Mouse (Mus musculus) gastrocnemius, adult 8-10 months (tissue): ENCODE results near the gene Arhgef25. TPM values are rescaled to one million over a fixed set of nuclear protein-coding genes. Genes with fewer than 3 reads are reported as not detected.

ENCODE experiments used
- DNase-seq, 2 experiments: peaks; one replicate each; pipeline ENCODE4 v3.0.0; 2022; ENCODE audit warnings: low spot score in 2 of 2
- total RNA-seq, 4 experiments: library from RNA; stranded (reverse); gene quantifications; 2 replicates each; pipeline ENCODE4 v1.2.4; 2022

The Arhgef25 gene
- total RNA-seq, 4 experiments from 2014 or later, result 7.1 to 12.1 (median 9.0) TPM

DNA sequence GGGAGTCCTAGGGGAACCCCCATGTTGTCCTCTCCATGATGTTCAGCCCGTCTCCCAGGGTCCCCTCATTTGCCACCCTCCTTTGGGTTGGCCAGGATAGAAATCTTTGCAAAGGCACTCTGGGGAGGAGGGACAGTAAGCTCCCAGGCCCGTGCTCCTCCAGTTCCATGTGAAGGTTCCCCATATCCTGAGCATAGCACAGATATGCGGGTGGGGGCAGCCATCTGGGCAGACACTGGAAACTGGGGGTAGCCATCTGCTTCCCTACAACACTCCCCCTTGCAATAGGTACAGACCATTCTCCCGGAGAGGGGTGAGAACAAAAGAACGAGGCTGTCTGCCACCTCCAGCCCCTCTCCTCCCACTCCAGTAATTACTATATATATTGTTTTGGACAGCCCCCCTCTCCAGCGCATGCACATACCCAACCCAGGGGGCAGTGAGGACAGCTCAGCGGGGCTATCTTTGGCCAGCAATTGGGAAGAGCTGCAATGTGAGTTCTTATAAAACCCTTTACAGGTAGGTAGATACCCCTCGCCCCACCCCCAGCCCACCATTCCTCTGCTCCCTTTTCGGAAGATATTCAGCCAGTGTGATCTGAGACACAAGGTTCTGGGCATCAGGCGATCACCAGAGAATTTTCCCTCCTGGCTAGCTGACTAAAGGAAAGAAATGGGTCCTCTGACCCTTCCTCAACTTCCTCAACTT is 2.4 kb downstream of the Arhgef25 start:
- DNase-seq, result no peak

DNA sequence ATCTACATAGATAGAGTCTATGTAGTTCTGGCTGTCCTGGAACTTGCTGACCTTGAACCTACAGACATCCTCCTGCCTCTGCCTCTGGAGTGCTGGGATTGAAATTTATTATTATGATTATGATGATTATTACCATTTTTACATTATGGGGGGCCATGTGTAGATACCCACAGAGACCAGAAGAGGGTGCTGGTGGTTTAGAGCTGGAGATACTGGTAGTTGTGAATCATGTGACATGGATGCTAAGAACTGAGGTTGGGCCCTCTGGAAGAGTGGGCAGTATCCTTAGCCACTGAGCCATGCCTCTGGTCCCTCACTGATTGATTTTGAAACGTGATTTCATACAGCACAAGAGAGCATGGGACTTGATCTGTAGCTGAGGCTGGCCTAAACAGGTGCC is 3.4 kb downstream of the Arhgef25 start:
- no peak for DNase-seq

DNA sequence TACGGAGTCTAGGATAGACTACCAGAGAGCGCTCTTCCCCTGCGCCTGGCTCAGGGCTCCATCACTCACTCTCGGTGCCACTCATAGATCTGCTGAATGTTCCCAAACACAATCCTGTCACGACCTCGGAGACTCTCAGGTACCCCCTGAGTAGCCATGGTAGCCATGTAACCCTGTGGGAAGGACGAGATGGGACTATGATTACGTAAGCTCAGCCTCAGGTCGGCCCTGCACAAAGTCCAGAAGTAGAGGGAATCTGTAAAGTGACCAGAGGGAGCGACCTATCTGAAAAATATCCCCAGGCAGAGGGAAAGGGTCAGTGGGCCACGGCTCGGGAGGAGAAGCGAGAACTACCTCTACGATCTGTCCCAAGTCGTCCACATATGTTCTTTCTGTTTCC is 4.4 kb downstream of the Arhgef25 start:
- no peak for DNase-seq

DNA sequence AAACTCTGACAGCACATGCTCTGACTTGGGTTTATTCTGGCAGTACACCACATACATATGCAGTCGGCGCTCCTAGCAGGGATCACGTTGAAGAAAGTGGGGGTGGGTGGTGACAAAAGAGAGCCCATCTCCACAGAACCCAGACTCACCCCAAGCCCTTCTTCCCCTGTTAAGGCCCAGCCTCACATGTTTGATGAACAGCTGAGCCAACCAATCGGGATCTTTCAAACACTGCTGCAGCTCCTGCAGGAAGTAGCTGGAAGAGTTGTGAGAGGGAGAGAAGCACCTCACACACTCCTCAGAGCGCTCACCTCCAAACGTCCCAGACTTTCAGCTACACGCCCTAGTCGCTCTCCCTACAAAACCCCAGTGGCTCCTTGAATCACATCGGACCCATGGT is 4.8 kb downstream of the Arhgef25 start:
- no peak for DNase-seq

DNA sequence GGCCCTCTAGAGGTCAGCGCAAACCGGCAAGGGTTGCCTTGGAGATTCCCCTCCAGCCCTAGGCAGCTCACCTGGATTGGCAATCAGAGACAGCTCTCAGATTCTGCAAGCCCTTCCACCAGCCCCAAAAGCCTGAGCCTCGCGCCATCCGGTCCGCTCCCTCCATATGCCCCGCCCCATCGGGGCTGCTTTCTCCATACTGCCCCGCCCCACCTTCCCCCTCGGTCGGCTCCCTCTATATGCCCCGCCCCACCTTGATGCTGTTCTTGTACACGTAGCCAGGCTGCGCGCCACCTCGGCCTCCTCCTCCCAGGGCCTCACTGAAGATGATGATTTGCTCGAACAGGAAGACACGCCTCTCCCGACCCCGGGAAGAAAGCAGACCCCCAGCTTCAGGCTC is 6.1 kb downstream of the Arhgef25 start:
- DNase-seq, result no peak

DNA sequence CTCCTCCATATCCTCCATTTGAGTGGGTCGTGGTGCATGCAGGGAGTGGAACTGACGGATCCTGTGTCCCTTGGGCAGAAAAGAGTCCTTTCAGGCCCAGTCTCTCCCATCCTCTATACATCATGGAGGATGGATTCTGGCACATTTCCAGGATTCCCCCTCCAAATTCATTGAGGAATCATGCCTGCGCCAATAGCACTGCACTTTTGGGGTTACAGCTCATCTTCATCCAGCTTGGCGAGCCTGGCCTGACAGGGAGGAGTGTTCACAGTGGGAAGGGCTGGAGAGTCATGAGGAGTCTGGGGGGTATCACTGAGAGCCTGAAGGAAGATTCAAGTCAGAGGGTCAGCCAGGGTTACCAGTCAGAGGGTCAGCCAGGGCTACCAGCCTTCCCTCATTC is 7.3 kb downstream of the Arhgef25 start:
- DNase-seq, result no peak

DNA sequence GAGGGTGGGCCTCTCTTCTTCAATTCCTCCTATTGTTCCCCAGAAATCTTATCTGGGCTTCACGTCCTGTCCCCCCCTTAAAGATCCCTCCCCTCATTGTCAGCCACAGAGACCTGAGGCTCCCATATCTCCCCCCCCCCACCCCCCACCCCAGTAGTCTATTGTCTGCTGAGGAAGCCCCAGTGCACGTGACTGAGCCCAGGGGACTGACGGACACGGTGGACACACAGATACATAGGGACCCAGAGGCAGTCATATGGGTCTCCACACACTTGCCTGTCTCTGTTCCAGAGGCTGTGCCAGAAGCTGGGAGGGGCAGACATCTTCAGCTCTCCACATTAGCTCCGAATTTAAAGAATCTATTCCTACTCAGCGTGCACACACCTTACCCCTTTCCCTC is 8.3 kb downstream of the Arhgef25 start:
- no peak for DNase-seq

DNA sequence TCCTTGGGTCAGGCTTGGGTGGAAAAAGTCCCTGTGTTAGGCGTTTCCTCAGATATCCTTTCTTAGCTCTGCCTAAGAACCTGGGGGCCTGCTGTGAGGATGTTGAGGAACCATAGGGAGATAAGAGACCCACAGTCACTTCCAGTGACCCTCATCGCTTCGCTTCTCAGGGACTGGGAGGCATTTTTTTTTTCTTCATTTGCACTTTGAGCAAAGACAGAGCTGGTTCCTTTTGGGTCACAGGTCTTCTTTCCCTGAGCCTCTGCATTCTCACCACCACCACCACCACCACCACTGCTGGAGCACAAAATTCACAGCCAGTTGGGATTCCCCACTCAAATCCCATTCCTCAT is 9.2 kb downstream of the Arhgef25 start:
- no peak for DNase-seq

DNA sequence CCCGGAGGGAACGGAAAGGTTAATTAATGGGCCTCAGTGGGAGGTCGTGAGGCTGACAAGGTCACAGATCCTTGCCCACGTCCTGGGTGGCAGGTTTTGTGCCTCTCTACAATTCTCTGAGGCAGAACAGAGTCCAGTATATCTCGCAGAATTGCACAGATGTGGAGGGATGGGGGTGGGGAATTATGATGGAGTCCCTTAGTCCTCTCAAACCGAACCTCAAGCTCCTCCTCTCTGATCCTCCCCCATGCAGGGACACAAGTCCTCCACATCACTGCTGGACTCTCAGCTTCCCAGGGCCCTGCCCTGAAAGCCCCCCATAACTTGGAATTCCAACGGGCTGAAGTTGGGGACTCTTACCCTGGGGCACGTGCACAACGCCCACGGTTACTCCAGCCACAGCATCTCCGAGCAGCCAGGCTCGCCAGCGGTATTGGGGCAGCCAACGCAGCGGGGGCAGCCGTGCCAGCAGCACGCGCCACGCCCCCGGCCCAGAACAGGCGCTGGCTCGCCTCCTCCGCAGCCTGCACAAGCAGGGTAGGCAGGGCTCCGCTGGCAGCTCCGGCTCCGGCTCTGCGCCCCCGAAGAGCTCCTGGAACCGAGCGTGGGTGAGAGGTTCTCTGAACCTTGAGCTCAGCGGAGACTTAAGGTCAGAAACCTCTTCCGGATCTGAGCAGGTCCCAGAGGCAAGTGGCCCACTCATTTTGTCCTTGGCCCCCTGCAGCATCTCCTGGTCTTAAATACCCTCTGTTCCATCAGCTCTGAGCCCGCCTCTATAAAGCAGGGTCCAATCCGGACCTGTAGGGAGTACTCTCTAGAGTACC is 9.8 kb downstream of the Arhgef25 start, which contains the start of gene Slc26a10:
Gene Slc26a10, minus strand, starts transcription at position 775 of the 824 bp plus-strand sequence.
- DNase-seq, result no peak

DNA sequence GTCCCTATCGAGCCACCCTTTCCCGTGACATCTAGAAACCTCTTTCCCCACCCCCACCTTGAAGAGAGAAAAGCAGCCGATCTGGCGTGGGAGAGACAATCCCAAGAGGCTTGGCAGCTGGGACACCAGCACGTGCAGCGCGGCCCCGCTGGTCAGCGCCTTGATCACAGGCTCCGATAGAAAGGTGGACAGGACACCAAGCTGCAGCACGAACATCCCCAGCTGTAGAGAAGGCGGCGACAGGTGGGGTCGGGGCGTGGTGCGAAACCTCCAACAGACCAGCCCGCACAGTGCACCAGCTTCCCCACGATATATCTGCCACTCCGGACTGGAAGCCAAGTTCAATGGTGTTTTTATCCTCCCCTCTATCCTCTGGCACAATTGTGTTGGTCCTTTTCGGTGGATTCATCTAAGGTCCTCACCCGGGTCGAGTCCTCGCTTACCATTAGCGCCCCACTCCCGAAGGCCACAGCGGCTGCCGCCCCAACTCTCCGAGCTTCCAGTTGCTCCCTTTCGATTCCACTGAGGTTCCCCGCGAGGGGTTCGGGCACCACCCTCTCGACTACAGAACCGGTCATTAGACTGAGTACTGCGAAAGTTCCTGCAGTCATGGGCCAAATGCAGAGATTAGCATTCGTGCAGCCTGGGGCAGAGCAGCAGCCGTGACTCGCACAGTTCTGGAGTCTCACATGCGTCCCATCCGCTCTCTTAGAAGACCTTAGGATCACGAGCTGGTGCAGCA is 11.4 kb downstream of the Arhgef25 start:
- DNase-seq, result no peak

DNA sequence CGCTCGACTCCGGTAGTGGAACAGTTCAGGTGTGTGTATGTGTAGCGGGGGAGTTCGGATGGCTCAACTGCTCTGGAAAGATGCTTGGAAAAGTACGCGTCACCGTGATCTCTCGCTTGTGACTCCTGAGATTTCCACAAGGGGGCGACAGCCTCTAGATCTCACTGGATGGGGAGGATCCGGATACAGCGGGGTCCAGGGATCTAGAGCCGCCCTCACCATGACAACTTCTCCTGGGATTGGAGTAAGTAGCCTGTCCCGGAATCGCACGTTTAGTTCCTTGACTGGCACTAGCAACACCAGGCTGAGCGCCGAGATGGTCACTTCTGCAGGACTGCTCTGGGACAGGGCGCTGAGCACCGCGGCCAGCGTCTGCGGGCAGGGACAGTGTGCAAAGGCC is 12.2 kb downstream of the Arhgef25 start:
- DNase-seq, result peak; percentile 42 to 46

DNA sequence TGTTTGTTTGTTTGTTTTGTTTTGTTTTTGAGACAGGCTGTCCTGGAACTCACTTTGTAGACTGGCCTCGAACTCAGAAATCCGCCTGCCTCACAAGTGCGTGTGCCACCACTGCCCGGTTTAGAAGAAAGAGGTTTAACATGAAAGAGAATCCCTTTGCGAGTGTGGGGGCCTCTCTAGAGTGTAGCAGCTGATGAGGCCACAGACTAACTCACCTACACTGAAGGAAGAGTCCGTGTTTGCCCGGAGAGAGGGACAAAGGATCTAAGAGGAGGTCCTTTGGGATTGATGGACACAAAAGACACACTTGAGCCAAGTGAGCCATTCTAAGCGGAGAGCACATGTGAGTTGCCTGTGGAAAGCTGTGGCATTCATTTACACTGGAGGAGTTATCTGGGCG is 12.6 kb downstream of the Arhgef25 start:
- DNase-seq, result no peak

DNA sequence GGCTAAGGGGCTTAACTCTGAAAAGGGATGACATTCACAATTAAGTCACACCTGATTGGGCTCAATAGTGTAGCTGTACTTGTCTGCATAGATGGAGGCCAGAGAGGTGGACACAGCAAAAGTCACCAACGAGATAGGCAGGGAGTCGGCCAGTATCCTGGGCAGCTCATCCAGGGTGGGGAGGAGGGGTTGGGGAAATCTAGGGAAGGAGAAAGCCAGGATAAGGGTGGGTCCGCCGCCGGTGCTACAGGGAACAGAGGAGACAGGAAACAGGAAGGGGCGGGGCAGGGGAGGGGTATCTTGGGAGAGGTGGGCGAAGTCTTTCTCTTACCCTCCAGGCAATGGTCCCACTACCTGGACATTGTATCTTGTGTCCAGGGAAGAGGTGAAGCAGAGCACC is 13.1 kb downstream of the Arhgef25 start:
- DNase-seq, result peak in 1 of 2 experiments; percentile 1

DNA sequence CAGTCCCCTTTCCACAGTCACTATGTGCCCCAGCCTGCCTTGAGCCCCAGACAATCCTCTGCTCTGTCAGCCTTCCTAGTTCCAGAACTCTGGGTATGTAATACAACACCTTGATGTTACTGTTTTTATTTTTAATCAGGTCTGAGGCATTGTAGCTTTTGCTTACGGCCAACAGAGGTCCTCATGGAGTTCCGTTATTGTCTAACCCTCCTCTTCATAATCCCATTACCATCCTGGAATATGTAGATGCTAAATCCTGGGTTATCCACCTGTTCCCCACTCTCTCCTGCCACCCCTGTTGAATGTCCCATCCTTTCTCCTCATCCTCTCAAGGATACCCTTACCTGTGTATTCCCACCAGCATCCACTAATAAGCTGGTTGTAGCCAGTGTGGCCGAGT is 13.7 kb downstream of the Arhgef25 start:
- DNase-seq, result no peak

DNA sequence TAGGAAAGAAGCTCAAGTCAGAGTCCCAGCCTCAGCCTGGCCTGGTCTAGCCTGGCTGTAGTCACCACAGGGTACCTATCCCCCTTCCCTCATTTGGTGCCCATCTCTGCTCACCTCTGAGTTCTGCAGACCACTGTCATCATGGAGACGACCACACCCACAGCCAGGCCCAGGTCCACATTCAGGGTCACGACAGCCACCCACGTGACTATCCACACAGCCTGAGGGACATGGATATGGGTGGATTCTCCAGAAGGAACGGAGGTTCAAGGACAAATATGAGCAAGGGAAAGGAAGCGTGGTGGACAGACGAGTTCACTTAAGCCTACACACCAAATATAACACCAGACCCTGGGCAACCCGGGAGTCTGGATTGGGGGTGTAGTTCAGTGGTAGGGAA is 15.7 kb downstream of the Arhgef25 start:
- DNase-seq, result no peak

DNA sequence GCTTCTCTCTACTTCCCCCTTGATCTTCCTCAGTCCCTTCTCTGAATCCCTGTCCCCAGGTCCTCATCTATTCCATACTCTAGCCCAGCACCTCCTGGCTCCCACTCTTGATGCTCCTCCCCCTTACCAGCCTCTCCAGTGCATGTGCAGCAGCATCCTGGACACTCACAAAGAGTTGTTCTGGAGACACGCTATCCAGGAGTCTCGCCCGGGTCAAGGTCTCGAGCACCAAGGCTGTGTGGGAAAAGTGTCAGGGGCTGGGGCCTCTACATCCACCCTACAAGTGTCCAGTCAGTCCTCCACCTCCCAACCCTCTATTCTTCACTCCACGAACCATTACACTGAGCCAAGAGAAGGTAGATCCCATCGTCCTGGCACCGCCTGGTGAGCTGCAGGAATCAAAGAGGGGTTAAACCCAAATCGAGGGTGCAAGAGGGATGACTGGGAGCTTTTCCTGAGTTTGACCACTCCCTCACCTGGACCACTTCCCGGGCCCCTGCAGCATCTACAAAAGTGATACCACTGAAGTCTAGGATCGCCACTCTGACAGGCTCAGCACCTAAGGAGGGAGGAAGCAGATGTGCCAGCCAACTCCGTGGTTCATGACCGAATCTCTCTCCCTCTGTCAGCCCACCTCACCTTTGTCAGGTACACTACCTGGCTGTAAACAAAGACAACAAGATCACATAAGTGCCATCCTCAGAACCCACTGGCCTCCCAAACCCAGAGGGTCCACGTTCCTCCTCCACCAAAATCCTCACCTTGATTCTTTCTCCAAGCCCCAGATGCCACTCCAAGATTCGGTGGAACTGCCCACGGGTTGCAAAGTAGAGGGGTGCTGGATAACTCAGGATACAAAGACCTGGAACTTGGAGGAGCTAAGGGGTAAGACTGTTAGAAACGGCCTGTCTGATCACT is 16.5 kb downstream of the Arhgef25 start:
- no peak for DNase-seq

DNA sequence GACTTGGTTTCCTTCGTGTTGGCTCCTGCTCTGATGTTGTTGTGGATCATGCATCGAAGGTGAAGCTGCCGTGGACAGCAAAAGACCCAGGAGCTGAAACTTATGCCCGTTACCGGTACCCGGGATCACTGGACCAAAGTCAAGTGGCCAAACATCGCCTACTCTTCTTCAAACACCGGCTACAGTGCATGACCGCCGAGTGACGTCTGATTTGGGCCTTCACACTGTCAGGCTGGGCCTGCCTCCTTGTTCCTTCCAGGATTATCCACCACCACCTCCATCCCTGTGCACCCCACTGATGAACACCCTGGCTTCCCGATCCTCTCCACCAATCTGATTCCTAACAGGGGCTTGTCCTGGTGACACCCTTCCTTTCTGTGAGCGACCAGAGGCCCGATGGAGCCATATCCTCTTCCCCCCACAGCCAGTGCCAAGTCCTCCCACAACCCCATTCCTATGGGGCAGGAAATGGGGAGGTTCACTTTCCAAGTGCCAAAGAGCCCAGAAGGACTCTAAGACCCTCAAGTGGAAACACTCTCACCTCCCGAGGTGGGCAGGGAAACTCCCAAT is 18.2 kb downstream of the Arhgef25 start:
- no peak for DNase-seq

DNA sequence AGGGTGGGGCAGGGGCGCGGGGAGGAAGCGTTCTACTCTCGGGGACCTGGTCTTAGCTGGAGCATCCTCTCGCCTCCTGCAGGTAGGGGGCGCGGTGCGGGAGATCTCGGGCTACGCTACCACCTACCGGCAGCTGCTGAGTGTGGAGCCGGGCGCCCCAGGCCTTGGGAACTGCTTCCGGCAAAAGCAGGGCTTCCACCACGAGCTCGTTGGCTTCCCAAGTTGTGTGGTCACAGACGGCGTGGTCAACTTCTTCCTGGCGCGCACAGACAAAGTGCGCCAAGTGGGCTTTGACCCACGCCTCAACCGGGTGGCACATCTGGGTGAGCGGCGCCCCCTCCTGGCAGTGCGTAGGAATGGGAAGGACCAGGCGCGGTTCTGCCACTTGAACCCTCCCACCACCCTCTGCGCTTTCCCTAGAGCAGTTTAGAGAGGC is 19.0 kb downstream of the Arhgef25 start:
- DNase-seq, result no peak

DNA sequence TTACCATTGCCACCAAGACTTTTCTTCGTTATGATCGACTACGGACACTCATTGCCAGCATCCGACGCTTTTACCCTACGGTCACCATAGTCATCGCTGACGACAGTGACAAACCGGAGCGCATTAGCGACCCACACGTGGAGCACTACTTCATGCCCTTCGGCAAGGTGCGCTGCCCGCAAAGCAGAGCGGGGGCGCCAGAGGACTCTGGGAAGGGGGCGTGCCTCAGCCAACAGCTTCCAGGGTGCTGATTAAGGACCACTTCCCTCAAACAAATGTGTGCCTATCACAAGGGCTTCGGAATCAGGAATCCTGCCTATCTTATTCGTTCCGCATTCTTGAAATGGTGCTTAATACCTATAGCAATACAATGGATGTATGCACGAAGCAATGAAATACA is 19.9 kb downstream of the Arhgef25 start:
- DNase-seq, result no peak

DNA sequence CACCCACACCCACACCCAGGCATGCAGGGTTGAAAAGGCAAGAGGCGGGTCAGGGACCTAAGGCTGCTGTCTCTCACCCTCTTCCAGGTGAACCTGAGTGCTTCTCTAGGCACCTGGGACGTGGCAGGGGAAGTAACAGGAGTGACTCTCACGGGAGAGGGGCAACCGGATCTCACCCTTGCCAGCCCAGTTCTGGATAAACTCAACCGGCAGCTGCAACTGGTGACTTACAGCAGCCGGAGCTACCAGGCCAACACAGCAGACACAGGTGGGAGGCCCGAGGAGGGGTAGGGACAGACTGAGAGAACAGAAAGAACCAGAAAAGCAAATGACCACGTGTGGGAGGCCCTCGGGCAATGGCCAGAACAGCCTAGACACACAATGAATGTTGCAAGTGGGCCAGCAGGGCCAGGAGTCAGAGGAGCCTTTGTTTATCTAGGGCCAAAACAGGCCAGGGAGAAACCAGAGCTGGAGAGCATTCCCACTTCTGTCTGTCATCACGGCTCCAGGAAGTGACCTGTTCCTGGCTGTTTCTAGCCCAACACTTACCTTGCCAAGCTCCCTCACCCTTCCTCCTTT is 22.2 kb downstream of the Arhgef25 start:
- DNase-seq, result no peak
